Mouse (Mus musculus): ENCODE measurements at regions not wholly inside any gene's neighbourhood (a gene's known extent, or its start where the extent isn't known, plus 50 kb on each side); places are given as distances from the start of the nearest gene placed in this dataset.

DNA sequence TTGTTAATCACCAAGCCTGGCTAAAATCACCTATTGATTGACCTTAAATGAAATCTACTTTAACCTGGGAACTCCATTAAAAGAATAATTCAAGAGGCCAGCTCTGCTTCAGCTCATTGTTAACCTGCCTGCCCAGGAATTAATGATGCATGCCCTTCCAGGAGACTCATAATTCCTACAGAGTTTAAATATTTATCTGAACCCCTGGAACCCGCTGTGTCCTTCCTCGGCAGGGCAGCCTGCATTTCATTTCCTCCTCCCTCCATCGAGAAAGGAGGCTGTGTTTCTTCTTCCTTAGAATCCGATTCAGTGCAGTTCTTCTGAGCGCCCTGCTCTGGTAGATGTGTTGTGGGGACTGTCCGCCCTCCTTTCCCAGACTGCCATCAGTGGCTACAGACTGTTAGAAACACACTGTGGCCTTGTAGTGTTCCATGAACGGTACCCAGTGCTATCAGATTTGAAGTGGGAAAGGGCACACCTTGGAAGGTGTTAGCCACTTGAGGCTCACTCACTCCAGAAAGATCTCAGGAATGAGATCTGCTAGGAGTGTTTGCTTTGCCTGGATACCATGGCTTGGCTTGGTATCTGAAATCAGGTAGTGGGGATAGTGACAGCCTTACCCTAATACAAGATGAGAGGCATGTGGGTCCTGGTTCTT is 350.0 kb upstream of the Kazn start:
- Histone ChIP-seq H3K27me3 (ENCODE audit: control insufficient read depth, insufficient read depth, low read length, poor library complexity, severe bottlenecking) (no peaks in the 10 kb centered on the region), H3K36me3 (ENCODE audit: control insufficient read depth, insufficient read depth, low read length, poor library complexity, severe bottlenecking) (no peaks in the 10 kb centered on the region)
- DNase-seq (ENCODE audit: low read depth, low spot score), result no peak

DNA sequence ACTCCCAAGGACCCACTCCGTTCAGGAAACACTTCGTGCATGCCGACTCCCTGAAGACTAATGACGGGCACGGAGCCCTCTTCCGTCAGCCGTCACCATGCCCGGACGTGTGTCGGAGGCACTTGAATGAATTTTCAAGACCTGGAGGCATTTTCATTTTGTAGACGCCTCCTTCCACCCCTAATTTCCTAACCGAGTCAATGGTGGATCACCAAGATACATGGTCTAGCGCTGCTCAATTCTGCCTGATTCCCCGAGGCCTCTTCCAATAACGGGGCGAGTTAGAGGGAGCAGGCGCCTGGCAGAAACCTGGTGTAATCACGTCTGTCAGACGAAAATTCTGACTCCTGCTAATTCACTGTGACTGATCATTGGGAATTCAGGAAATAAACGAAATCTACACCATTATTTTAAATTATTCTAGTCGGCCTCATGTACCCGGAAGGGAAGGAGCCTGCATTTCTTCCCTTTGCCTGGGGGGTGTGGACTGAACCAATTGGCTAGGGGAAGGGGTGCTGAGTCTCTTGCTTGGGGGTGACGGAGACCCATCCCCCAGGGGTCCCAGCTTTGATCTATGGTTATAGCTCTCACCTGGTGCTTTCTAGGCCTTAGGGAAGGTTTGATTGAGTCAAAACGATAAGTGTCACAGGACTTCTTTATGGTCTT is 349.4 kb upstream of the Kazn start:
- H3K36me3 ChIP-seq (ENCODE audit: control insufficient read depth, insufficient read depth, low read length, poor library complexity, severe bottlenecking), result no peaks in the 10 kb centered on the region
- no peak for DNase-seq (ENCODE audit: low read depth, low spot score)
- H3K27me3 ChIP-seq (ENCODE audit: control insufficient read depth, insufficient read depth, low read length, poor library complexity, severe bottlenecking), result no peaks in the 10 kb centered on the region

DNA sequence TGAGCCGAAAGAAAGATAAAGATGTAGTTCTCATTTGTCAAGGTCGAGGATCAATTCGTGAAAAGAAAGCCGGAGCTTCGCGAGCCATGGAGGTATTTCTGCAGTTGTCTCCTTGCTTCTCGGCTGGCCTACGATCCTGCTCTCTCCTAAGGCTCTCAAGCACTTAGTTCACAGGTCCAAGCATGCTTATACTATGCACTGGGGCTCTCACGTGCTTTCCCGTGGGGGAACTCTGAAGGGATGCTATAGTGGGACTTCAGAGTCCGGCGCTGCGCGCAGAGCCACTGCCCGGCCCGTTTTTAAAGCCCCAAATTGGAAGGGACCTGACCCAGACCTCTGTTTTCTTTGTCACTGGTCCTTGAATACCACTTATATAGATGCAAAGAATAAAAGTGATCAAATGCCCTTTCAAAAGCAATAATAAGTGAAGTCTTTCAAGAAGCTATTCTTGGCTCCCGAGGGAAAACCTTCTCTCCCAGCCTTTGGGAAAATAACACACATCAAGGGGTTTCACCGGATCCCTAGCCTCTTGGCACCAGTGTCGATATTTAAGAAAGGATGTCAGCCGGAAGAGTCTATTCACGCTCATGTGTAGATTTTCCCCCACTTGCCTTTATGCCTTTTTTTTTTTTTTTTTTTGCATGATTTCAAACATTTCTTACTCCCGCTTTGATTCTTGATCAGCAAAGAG is 348.3 kb upstream of the Kazn start:
- no peaks in the 10 kb centered on the region for H3K36me3 ChIP-seq (ENCODE audit: control insufficient read depth, insufficient read depth, low read length, poor library complexity, severe bottlenecking)
- DNase-seq (ENCODE audit: low read depth, low spot score), result no peak
- no peaks in the 10 kb centered on the region for H3K27me3 ChIP-seq (ENCODE audit: control insufficient read depth, insufficient read depth, low read length, poor library complexity, severe bottlenecking)

DNA sequence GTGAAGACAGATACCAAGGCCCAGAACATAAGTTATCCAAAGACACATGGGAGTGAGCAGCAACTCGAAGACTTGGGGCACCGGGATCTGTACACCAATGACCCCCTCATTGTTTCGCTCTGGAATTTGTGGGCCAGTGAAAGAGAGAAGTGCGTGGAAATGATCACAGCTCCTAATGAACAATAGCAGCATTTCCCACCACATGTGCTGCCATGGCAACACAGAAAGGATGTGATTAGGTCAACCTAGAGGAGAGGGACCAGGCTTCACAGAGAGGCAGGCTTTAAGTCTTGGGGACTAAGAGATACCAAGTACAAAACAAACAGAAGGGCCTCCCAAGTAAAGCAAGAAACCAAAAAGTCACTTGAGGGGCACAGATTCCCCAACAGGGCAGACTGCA is 339.3 kb upstream of the Kazn start:
- Histone ChIP-seq H3K36me3 (ENCODE audit: control insufficient read depth, insufficient read depth, low read length, poor library complexity, severe bottlenecking) (no peaks in the 10 kb centered on the region), H3K27me3 (ENCODE audit: control insufficient read depth, insufficient read depth, low read length, poor library complexity, severe bottlenecking) (no peaks in the 10 kb centered on the region; the same call in 1 of the 2 replicates)
- DNase-seq (ENCODE audit: low read depth, low spot score), result no peak

DNA sequence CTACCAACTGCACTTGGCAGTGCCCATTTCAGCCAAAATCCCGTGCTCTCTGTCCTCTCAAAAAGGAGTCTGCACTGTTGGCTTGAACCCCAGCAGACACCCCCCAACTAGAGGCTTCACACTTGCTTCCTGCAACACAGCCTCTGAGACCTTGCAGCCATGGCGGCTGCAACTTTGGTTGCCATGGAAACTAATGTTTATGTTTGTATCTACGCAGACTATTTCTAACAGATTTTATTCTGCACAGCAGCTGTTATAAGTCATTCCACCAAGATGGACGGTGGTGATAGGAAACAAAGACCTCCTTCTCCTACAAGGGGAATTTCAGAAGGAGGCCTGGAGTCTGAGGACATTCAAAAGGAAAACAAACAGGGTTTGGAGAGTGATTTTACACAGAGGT is 338.3 kb upstream of the Kazn start:
- DNase-seq (ENCODE audit: low read depth, low spot score), result no peak

DNA sequence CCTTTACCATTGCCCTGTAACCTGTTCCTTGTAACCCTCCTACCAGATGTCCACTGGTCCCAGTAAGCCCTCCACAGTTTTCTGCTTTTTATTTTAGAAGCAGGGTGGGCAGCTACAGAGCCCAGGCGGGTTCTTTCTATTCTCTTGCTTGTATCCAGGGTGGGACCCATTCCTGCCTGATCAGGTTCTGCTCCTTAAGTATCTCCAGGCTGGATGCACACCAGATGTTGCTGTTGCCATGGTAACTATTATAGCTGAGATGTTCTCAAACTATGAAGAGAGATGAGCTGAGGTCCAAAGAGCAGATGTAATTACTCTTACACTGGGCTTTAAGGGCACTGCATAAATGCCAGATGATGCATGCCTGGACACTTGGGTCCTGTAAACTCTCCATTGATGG is 335.3 kb upstream of the Kazn start:
- Histone ChIP-seq H3K36me3 (ENCODE audit: control insufficient read depth, insufficient read depth, low read length, poor library complexity, severe bottlenecking) (no peaks in the 10 kb centered on the region), H3K27me3 (ENCODE audit: control insufficient read depth, insufficient read depth, low read length, poor library complexity, severe bottlenecking) (no peaks in the 10 kb centered on the region; the same call in 1 of the 2 replicates)
- DNase-seq (ENCODE audit: low read depth, low spot score), result no peak

More for the DNA sequence above, 338.3 kb upstream of the Kazn start:
- Histone ChIP-seq H3K27me3 (ENCODE audit: control insufficient read depth, insufficient read depth, low read length, poor library complexity, severe bottlenecking) (no peaks in the 10 kb centered on the region; the same call in 1 of the 2 replicates), H3K36me3 (ENCODE audit: control insufficient read depth, insufficient read depth, low read length, poor library complexity, severe bottlenecking) (no peaks in the 10 kb centered on the region)

DNA sequence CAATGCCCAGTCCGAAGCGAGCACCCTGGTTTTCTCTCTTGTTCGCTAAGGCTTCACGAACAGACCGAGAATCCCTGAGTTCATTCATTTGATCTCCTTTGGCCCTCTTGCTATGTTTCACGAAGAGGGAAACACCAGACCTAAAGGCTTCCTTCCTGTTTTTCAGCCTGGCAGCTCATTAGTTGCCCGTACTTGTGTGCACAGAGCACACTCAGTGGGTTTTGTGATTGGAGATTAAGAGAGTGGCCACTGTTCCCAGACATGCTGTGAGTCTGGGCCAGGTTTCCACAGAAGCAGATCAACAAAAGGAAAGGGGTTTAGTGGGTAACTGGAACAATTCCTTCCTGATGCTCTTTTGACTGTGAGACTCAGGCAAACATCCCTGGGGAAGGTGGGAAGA is 331.5 kb upstream of the Kazn start:
- H3K27me3 ChIP-seq (ENCODE audit: control insufficient read depth, insufficient read depth, low read length, poor library complexity, severe bottlenecking), result no peaks in the 10 kb centered on the region
- H3K36me3 ChIP-seq (ENCODE audit: control insufficient read depth, insufficient read depth, low read length, poor library complexity, severe bottlenecking), result no peaks in the 10 kb centered on the region
- no peak for DNase-seq (ENCODE audit: low read depth, low spot score)

DNA sequence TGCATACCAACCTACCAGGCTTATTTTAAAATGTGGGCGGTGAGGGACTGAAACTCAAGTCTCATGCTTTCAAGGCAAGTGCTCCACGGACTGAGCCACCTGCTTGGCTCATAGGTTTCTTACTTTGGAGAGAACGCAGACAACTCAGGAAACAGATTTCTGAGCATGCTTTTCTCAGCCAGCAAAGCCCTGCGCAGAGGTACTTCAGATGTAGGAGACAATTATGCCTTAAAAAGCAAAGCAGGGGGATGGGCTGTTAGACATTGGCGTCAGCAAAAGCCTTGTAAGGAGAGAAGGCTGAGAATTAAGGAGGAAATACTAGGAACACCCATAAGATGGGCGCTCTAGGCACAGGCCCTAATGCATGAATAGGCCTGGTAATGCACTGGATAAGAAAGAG is 329.4 kb upstream of the Kazn start:
- no peak for DNase-seq (ENCODE audit: low read depth, low spot score)
- H3K36me3 ChIP-seq (ENCODE audit: control insufficient read depth, insufficient read depth, low read length, poor library complexity, severe bottlenecking), result no peaks in the 10 kb centered on the region
- no peaks in the 10 kb centered on the region for H3K27me3 ChIP-seq (ENCODE audit: control insufficient read depth, insufficient read depth, low read length, poor library complexity, severe bottlenecking)

DNA sequence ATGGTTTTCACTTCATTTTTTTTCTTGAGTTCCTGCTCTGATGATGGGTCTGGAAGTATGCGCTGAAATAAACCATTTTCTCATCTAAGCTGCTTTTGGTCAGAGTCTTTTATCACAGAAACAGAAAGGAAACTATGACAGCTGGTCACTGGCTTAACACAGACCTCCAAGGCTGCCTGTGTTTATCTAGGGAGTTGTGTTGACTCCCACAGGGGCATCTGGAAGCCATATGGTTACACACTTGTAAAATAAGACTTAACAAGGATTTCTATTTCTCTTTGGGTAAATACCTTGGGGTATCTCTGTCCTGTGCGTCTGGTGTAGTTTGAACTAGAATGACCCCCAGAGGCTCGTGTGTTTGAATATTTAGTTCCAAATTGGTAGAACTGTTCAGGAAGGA is 315.5 kb upstream of the Kazn start:
- no peak for DNase-seq (ENCODE audit: low read depth, low spot score)
- no peaks in the 10 kb centered on the region for H3K36me3 ChIP-seq (ENCODE audit: control insufficient read depth, insufficient read depth, low read length, poor library complexity, severe bottlenecking)
- H3K27me3 ChIP-seq (ENCODE audit: control insufficient read depth, insufficient read depth, low read length, poor library complexity, severe bottlenecking), result no peaks in the 10 kb centered on the region

DNA sequence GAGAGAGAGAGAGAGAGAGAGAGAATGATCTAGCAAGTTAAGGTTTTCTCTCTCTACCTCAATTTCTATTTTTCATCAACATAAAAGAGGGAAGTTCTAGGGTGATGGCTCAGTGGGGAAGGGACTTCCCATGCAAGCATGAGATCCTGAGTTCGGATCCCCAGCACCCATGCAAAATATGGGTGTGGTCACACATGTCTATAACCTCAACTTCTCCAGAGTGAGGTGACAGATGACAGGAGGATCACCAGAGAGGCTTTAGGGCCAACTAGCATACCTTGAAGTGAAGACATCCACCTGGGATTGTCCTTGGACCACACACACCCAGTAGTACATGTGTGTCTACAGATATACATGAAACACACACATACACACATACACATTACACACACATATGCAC is 306.7 kb upstream of the Kazn start:
- H3K27me3 ChIP-seq (ENCODE audit: control insufficient read depth, insufficient read depth, low read length, poor library complexity, severe bottlenecking), result no peaks in the 10 kb centered on the region
- no peaks in the 10 kb centered on the region for H3K36me3 ChIP-seq (ENCODE audit: control insufficient read depth, insufficient read depth, low read length, poor library complexity, severe bottlenecking)
- DNase-seq (ENCODE audit: low read depth, low spot score), result no peak

DNA sequence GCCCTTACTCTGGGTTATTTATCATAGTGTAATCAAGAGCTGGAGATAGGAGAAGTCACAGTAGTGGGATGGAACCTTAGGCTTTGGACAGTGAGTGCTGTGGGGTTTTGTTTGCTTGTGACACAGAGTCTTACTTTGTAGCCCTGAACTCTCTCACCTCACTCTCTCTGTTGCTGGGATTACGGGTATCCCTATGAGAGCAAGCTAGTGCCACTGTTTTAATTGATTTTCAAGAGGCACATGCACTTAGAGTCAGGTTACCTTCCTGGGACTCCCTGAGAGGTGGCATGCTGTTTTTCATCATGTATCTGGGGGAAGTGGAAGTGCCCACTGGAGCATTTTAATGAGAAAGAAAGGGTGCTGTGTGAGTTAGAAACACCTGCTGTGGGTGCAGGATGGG is 306.0 kb upstream of the Kazn start:
- DNase-seq (ENCODE audit: low read depth, low spot score), result no peak
- Histone ChIP-seq H3K27me3 (ENCODE audit: control insufficient read depth, insufficient read depth, low read length, poor library complexity, severe bottlenecking) (no peaks in the 10 kb centered on the region), H3K36me3 (ENCODE audit: control insufficient read depth, insufficient read depth, low read length, poor library complexity, severe bottlenecking) (no peaks in the 10 kb centered on the region)

DNA sequence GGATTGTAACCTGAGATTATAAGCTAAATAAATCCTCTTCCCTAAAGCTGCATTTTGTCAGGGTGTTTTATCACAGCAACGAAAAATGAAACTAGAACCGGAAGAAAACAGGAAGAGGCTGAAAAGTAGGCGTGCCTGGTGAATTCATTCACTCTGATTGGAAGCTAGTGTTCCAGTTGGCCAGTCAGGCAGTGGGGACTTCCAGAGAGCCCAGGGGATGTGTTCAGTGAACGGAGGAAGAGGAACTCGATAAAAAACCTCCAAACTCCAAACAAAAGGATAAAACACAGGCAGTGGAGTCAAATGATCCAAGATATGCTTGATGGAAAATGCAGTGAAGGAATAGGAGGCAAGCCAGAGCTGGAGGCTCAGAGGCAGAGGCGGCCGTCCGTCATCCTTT is 305.5 kb upstream of the Kazn start:
- no peaks in the 10 kb centered on the region for H3K27me3 ChIP-seq (ENCODE audit: control insufficient read depth, insufficient read depth, low read length, poor library complexity, severe bottlenecking)
- H3K36me3 ChIP-seq (ENCODE audit: control insufficient read depth, insufficient read depth, low read length, poor library complexity, severe bottlenecking), result no peaks in the 10 kb centered on the region
- no peak for DNase-seq (ENCODE audit: low read depth, low spot score)

DNA sequence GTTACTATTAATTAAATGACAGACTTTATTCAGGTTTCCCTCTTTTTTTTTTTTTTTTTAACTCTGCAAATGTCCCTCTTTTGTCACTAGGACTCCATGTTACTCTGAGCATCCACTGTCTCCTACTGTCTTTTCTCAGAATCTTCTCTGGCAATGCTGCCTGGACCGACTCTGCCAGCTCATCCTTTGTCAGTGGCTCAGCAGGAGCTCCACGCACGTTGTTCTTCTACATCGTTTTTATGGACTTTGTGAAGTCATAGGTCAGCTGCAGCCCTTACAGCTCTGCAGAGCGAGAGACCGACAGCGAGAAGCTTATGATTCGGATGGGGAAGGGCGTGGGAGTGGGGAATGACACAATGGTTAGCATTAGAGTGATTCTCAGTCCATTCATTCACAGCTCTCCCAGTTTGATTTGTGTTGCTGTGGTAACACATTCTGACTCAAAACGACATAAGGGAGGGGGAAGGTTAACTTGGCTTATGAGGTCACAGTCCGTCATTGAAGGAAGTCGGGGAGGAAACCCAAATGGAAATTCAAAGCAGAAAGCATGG is 300.1 kb upstream of the Kazn start:
- DNase-seq (ENCODE audit: low read depth, low spot score), result no peak
- Histone ChIP-seq H3K27me3 (ENCODE audit: control insufficient read depth, insufficient read depth, low read length, poor library complexity, severe bottlenecking) (no peaks in the 10 kb centered on the region), H3K36me3 (ENCODE audit: control insufficient read depth, insufficient read depth, low read length, poor library complexity, severe bottlenecking) (no peaks in the 10 kb centered on the region)

DNA sequence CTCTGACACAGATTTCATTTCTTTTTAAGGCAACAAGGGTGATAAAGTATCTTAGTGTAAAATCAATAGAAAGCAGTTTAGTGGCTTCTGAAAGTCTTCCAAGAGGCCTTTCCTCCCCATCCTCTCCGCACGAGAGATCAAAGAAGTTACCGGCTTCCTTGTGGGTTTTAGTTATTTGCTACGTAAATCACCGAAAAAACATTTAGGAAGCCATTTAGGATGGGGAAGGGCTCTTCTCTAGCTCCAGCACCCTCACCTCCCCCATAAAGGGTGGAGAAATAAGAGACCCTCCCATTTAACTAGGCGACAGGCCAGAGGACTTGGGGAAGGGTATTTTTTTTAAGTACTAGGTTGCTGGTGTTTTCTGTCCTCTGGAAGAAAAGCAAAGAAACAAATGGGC is 287.9 kb upstream of the Kazn start:
- DNase-seq (ENCODE audit: low read depth, low spot score), result no peak
- no peaks in the 10 kb centered on the region for H3K27me3 ChIP-seq (ENCODE audit: control insufficient read depth, insufficient read depth, low read length, poor library complexity, severe bottlenecking)
- H3K36me3 ChIP-seq (ENCODE audit: control insufficient read depth, insufficient read depth, low read length, poor library complexity, severe bottlenecking), result no peaks in the 10 kb centered on the region
